Mouse (Mus musculus): ENCODE data around the gene Bach2.

DNA sequence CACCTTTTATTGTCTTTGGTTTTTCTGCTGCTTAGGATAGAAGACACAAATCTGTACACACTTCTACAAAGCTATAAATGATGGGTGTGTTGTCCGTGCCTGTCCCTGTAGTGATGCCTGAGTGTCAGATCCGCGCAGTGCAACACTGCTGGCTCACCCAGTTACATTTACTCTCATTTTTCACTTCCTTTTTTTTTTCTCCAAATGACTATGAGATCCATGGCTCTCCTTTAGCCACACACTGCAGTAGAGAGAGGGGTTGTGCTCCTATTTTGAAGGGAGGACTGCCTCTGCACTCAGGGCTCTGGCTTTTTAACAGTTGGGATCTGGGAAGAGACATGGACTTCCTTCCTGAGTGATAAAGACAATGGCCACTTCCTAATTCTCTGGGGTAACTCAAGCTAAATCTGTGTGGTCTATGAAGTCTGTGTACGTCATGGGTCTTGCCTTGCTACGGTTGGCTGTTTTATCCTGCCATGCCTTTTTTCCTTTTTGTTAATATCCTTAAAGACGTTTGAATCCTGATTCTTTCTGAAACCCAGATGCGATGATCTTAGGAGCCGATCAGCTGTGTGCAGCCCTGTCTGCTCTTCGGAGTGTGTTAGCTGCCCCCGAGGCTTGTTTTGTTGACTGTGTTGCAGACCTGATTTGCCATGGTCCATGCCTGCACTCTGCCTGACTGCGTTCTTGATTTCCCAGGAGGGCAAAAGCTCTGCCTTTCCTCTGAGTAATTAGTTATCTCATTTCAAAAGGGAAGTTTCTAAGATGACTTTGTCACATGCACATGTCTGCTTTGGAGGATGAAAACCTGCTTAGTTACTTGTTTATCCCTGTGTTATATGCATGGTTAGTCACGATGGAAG, 120.2 kb downstream of the Bach2 start:
- no peak for TF ChIP-seq CTCF (IDR thresholded peaks at IDR 0.05; ENCODE audit: control insufficient read depth, insufficient read depth, insufficient read length)
- no peak for TF ChIP-seq FOSL1 (IDR thresholded peaks at IDR 0.05; ENCODE audit: insufficient read depth, low read length, poor library complexity, severe bottlenecking)
- no peak for TF ChIP-seq USF1 (IDR thresholded peaks at IDR 0.05; ENCODE audit: low read depth)
- TF ChIP-seq MYOD1 (IDR thresholded peaks at IDR 0.05; ENCODE audit: control insufficient read depth, insufficient read length, low read depth), result no peak

All from C2C12 (cell line).